Mouse (Mus musculus) hindbrain, postnatal 0 days (tissue): ENCODE results near the gene Myo3b. TPM values are rescaled to one million over a fixed set of nuclear protein-coding genes. Genes with fewer than 3 reads are reported as not detected.
A peak's percentile ranks its signal among the peaks of the same experiment; 100 is the strongest.

Experiments
- ATAC-seq: fragments of 200-750 bp; cut with Nextera tagmentation; 2 replicates; pipeline ENCODE4 v1.8.0; 2017; ENCODE audit warnings: mild to moderate bottlenecking, moderate TSS enrichment, moderate library complexity
- DNase-seq: peaks from one replicate; pipeline ENCODE4 v3.0.0-alpha.2; 2015; ENCODE audit warnings: low spot score
- H3K27ac ChIP-seq: fragments of 300-500 bp; sonication (generic); 2 replicates; pipeline ENCODE4 v1.5.1; 2014; ENCODE audit warnings: mild to moderate bottlenecking
- H3K27me3 ChIP-seq: fragments of 300-500 bp; sonication (generic); 2 replicates; pipeline ENCODE4 v1.6.1; 2014; ENCODE audit warnings: low read length, mixed read lengths; ENCODE audit not compliant: insufficient read depth
- H3K36me3 ChIP-seq: fragments of 300-500 bp; sonication (generic); 2 replicates; pipeline ENCODE4 v1.6.1; 2014; ENCODE audit warnings: low read length, mixed read lengths; ENCODE audit not compliant: insufficient read depth
- H3K4me1 ChIP-seq: fragments of 300-500 bp; sonication (generic); 2 replicates; pipeline ENCODE4 v1.6.1; 2014; ENCODE audit warnings: antibody characterized with exemption, low read length, mixed read lengths; ENCODE audit not compliant: insufficient read depth
- H3K4me2 ChIP-seq: fragments of 300-500 bp; sonication (generic); 2 replicates; pipeline ENCODE4 v1.6.1; 2014; ENCODE audit warnings: low read depth, mild to moderate bottlenecking, low read length, moderate library complexity, mixed read lengths
- H3K4me3 ChIP-seq: fragments of 300-500 bp; sonication (generic); 2 replicates; pipeline ENCODE4 v1.5.1; 2014; ENCODE audit warnings: low read length
- H3K9ac ChIP-seq: fragments of 300-500 bp; sonication (generic); replicated peaks from 2 replicates; pipeline ENCODE4 v1.6.1; 2014; ENCODE audit warnings: mild to moderate bottlenecking, low read length, moderate library complexity, mixed read lengths
- H3K9me3 ChIP-seq: fragments of 300-500 bp; sonication (generic); 2 replicates; pipeline ENCODE4 v1.6.1; 2016; ENCODE audit warnings: low read length, mixed read lengths
- CTCF ChIP-seq: IDR thresholded peaks from 2 replicates; pipeline ENCODE4 v1.5.1; 2016; ENCODE audit warnings: antibody characterized with exemption, control low read depth, low read depth
- WGBS: fragments of 180-500 bp; shearing (Covaris S2); extraction: QIAGEN DNeasy Blood & Tissue Kit; methylation state at CpG from one replicate; pipeline ENCODE4 v1.1.7; 2014; 5-methylcytosine and 5-hydroxymethylcytosine counted together
- polyA plus RNA-seq: library from polyadenylated mRNA; unstranded; fragments of >200 nt; fragmentation: Nextera tagmentation; extraction: Ambion mirVana; gene quantifications from 2 replicates; pipeline ENCODE4 v1.2.1, GENCODE M21; 2015
- total RNA-seq: library from RNA; depleted of rRNA; stranded (reverse); fragments of >200 nt; gene quantifications from 2 replicates; pipeline ENCODE4 v1.2.3, GENCODE M21; 2014

Myo3b gene
- total and polyA plus RNA-seq, 2 experiments from 2014 or later: 0.16 to 0.47 TPM

GRCm38 (mm10) chr2:70035358-70035757 lies 3.6 kb upstream of the Myo3b start:
- no peak overlapping the region for H3K9ac ChIP-seq
- no peaks in the 10 kb centered on the region for H3K27me3 ChIP-seq
- no peaks in the 10 kb centered on the region for H3K36me3 ChIP-seq
- WGBS: 70% methylated on average over 1 of the region's 1 CpGs
- no peaks in the 10 kb centered on the region for H3K9me3 ChIP-seq
- H3K27ac ChIP-seq: no peak overlapping the region
- no peak for DNase-seq
- no peak for ATAC-seq
- H3K4me3 ChIP-seq: no peak overlapping the region
- H3K4me1 ChIP-seq: no peaks in the 10 kb centered on the region; the same call in 1 of the 2 replicates
- TF ChIP-seq CTCF: no peak
- no peak overlapping the region for H3K4me2 ChIP-seq

- ATAC-seq: no peak
Observed at GRCm38 (mm10) chr2:70037221-70037620, 1.7 kb upstream of the Myo3b start.

GRCm38 (mm10) chr2:70044466-70044865 lies 5.5 kb downstream of the Myo3b start:
- H3K9me3 ChIP-seq: no peaks in the 10 kb centered on the region
- H3K27me3 ChIP-seq: no peaks in the 10 kb centered on the region
- H3K27ac ChIP-seq: no peak overlapping the region
- H3K4me2 ChIP-seq: no peak overlapping the region
- H3K4me1 ChIP-seq: 0 out of 2 replicates have a peak, but pooled peaks cover 5% of the 10 kb centered on the region
- ATAC-seq: peak; percentile 53
- H3K9ac ChIP-seq: no peak overlapping the region
- TF ChIP-seq CTCF: no peak
- no peak overlapping the region for H3K4me3 ChIP-seq
- no peaks in the 10 kb centered on the region for H3K36me3 ChIP-seq
- no peak for DNase-seq
- 22% methylated on average over 6 of the region's 6 CpGs for WGBS

More at GRCm38 (mm10) chr2:70037221-70037620, 1.7 kb upstream of the Myo3b start:
- DNase-seq: no peak
- TF ChIP-seq CTCF: peak; percentile 47
- Histone ChIP-seq H3K4me1 (no peaks in the 10 kb centered on the region; the same call in 1 of the 2 replicates), H3K36me3 (no peaks in the 10 kb centered on the region), H3K9ac (no peak overlapping the region), H3K27ac (no peak overlapping the region), H3K4me2 (no peak overlapping the region), H3K9me3 (no peaks in the 10 kb centered on the region), H3K4me3 (no peak overlapping the region), H3K27me3 (no peaks in the 10 kb centered on the region)
- 82% methylated on average over 8 of the region's 8 CpGs for WGBS

DNA sequence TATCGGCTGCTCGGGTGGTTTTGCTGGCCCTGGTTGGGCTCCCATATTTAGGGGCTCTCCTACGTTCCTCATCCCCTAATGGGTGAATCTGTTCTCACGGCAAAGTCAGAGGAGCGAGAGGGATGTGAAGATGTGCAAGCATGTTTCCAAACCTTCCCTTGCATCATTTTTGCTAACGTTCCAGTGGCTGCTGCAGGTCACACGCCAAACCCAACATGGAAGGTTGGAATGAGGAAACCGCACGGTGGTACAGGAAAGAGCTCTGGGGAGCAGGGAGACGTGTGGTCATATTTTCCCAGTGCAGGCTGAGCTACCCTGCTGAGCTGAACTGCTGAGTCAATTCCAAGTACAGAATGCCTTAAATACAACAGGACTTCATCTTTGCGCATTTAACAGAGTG lies 8.9 kb downstream of the Myo3b start:
- H3K9me3 ChIP-seq: no peaks in the 10 kb centered on the region
- DNase-seq: no peak
- 84% methylated on average over 11 of the region's 11 CpGs for WGBS
- TF ChIP-seq CTCF: no peak
- no peaks in the 10 kb centered on the region for H3K27me3 ChIP-seq
- no peak overlapping the region for H3K4me3 ChIP-seq
- no peaks in the 10 kb centered on the region for H3K36me3 ChIP-seq
- H3K27ac ChIP-seq: no peak overlapping the region
- H3K9ac ChIP-seq: no peak overlapping the region
- H3K4me2 ChIP-seq: no peak overlapping the region
- ATAC-seq: no peak
- 0 out of 2 replicates have a peak, but pooled peaks cover 5% of the 10 kb centered on the region for H3K4me1 ChIP-seq

GRCm38 (mm10) chr2:70053803-70054202 lies 14.9 kb downstream of the Myo3b start:
- Histone ChIP-seq H3K36me3 (no peaks in the 10 kb centered on the region), H3K9ac (no peak overlapping the region), H3K4me1 (peaks cover 5% of the 10 kb centered on the region; the same call in 1 of the 2 replicates), H3K27me3 (no peaks in the 10 kb centered on the region), H3K27ac (no peak overlapping the region), H3K9me3 (no peaks in the 10 kb centered on the region), H3K4me2 (no peak overlapping the region), H3K4me3 (no peak overlapping the region)
- DNase-seq: no peak
- TF ChIP-seq CTCF: no peak
- no peak for ATAC-seq
- 51% methylated on average over 9 of the region's 9 CpGs for WGBS

GRCm38 (mm10) chr2:70058201-70058600 lies 19.3 kb downstream of the Myo3b start:
- H3K9me3 ChIP-seq: no peaks in the 10 kb centered on the region
- WGBS: 94% methylated on average over 4 of the region's 4 CpGs
- no peak for ATAC-seq

More at GRCm38 (mm10) chr2:70058201-70058600, 19.3 kb downstream of the Myo3b start:
- Histone ChIP-seq H3K4me1 (peaks cover 5% of the 10 kb centered on the region; the same call in 1 of the 2 replicates), H3K9ac (no peak overlapping the region), H3K4me2 (no peak overlapping the region), H3K27me3 (no peaks in the 10 kb centered on the region), H3K27ac (no peak overlapping the region), H3K36me3 (no peaks in the 10 kb centered on the region), H3K4me3 (no peak overlapping the region)
- DNase-seq: no peak
- TF ChIP-seq CTCF: no peak
